ENCODE assay signal across 21 mouse cellular contexts in genomic region chr19:8895397-8895960, GRCm38 (mm10). TPM values are rescaled to one million over a fixed set of nuclear protein-coding genes. Genes with fewer than 3 reads are reported as not detected.
A peak's percentile ranks its signal among the peaks of the same experiment; 100 is the strongest.
DNase-seq lines count a peak whose midpoint lies in the region; ATAC-seq and TF ChIP-seq lines count a peak whose summit lies in the region.
"Had no signal": no experiment of that assay in that cellular context is flagged by ENCODE, and none has a peak within 500 bp of the region (broad histone marks: within the 10 kb centered on the region; RNA-seq: fewer than 3 reads in every experiment).

No protein-coding gene starts in this region.

- DNase-seq in cerebellum, adult 9-10 months: peak; percentile 49
- DNase-seq in cerebellum, adult 2 months: no peak
- no peak for DNase-seq in hindbrain, embryonic 10.5 days (ENCODE audit: low spot score)
- DNase-seq in hindbrain, embryonic 14.5 days (ENCODE audit: low spot score): no peak
- no peak for DNase-seq in neural tube, embryonic 10.5 days (ENCODE audit: extremely low spot score, low spot score)
- DNase-seq in ovary, adult 18-20 months (ENCODE audit: low spot score): no peak
- DNase-seq: cerebellum, adult 8-10 months; gastrocnemius, postnatal 36 days; right cerebral cortex, adult 18-20 months; spleen, adult 18-20 months; thymus, postnatal 14 days had no signal

- no peak for ATAC-seq in hindbrain, embryonic 14.5 days (ENCODE audit: low FRiP score)
- ATAC-seq in neural tube, embryonic 13.5 days (ENCODE audit: low read depth): no peak
- no peak for ATAC-seq in frontal cortex, adult (ENCODE audit: low TSS enrichment)
- ATAC-seq: lung, postnatal 0 days had no signal

- no peak overlapping the region for H3K27ac ChIP-seq in cerebellum, adult 2 months (ENCODE audit: insufficient read depth, low read length)
- H3K27ac ChIP-seq in hindbrain, embryonic 10.5 days: no peak overlapping the region; the same call in 1 of the 2 replicates
- no peak overlapping the region for H3K27ac ChIP-seq in hindbrain, embryonic 14.5 days
- H3K27ac ChIP-seq in neural tube, embryonic 13.5 days (replicated peaks): no peak overlapping the region
- H3K27ac ChIP-seq: kidney, embryonic 15.5 days; stomach, embryonic 15.5 days had no signal

- peaks cover 4% of the 10 kb centered on the region; the same call in 1 of the 2 replicates for H3K4me1 ChIP-seq in cerebellum, adult 2 months (ENCODE audit: control insufficient read depth, insufficient read depth, low read length)
- peaks cover 51% of the 10 kb centered on the region for H3K4me1 ChIP-seq in hindbrain, embryonic 10.5 days (replicated peaks)
- H3K4me1 ChIP-seq in hindbrain, embryonic 14.5 days (replicated peaks; ENCODE audit: control insufficient read depth, insufficient read depth, low read length): peaks cover 25% of the 10 kb centered on the region
- H3K4me1 ChIP-seq in neural tube, embryonic 13.5 days (replicated peaks): peaks cover 48% of the 10 kb centered on the region

- 60% methylated on average over 9 of the region's 9 CpGs for WGBS in cerebellum, adult 2 months
- 92% methylated on average over 9 of the region's 9 CpGs for WGBS in hindbrain, embryonic 10.5 days
- WGBS in hindbrain, embryonic 14.5 days: 93% methylated on average over 9 of the region's 9 CpGs
- 97% methylated on average over 9 of the region's 9 CpGs for WGBS in neural tube, embryonic 13.5 days

- no peak overlapping the region for H3K4me2 ChIP-seq in hindbrain, embryonic 14.5 days (replicated peaks)
- no peak overlapping the region for H3K4me2 ChIP-seq in neural tube, embryonic 13.5 days
- H3K4me2 ChIP-seq: kidney, embryonic 15.5 days; stomach, embryonic 15.5 days had no signal

- H3K27me3 ChIP-seq in cerebellum, adult 2 months (ENCODE audit: control insufficient read depth, insufficient read depth, low read length): no peaks in the 10 kb centered on the region
- H3K27me3 ChIP-seq in hindbrain, embryonic 10.5 days (ENCODE audit: insufficient read depth, poor library complexity, severe bottlenecking): no peaks in the 10 kb centered on the region
- no peaks in the 10 kb centered on the region for H3K27me3 ChIP-seq in hindbrain, embryonic 14.5 days (ENCODE audit: control insufficient read depth, insufficient read depth, low read length)
- no peaks in the 10 kb centered on the region for H3K27me3 ChIP-seq in neural tube, embryonic 13.5 days
- H3K27me3 ChIP-seq: kidney, embryonic 15.5 days; megakaryocyte, embryonic 14.5 days; stomach, embryonic 15.5 days had no signal

- H3K4me3 ChIP-seq in cerebellum, adult 2 months (replicated peaks; ENCODE audit: insufficient read depth, low read depth, low read length): no peak overlapping the region
- H3K4me3 ChIP-seq in hindbrain, embryonic 10.5 days: peak overlapping the region; percentile 20; the same call in 1 of the 2 replicates
- no peak overlapping the region for H3K4me3 ChIP-seq in hindbrain, embryonic 14.5 days (replicated peaks; ENCODE audit: low read length)
- no peak overlapping the region for H3K4me3 ChIP-seq in neural tube, embryonic 13.5 days
- H3K4me3 ChIP-seq: kidney, embryonic 15.5 days; megakaryocyte, embryonic 14.5 days; stomach, embryonic 15.5 days had no signal

- no peak overlapping the region for H3K9ac ChIP-seq in hindbrain, embryonic 14.5 days
- 0 out of 2 replicates have a peak overlapping the region, but pooled peaks have one; percentile 13 for H3K9ac ChIP-seq in neural tube, embryonic 13.5 days
- H3K9ac ChIP-seq: kidney, embryonic 15.5 days; stomach, embryonic 15.5 days had no signal

- TF ChIP-seq CTCF in cerebellum, adult 2 months (IDR thresholded peaks at IDR 0.05; ENCODE audit: borderline replicate concordance, insufficient read depth, low read depth, low read length): no peak

- peaks cover 47% of the 10 kb centered on the region for H3K36me3 ChIP-seq in hindbrain, embryonic 10.5 days
- peaks cover 28% of the 10 kb centered on the region for H3K36me3 ChIP-seq in hindbrain, embryonic 14.5 days (replicated peaks; ENCODE audit: control insufficient read depth, insufficient read depth)
- H3K36me3 ChIP-seq in neural tube, embryonic 13.5 days: peaks cover 27% of the 10 kb centered on the region

- no peak for TF ChIP-seq POLR2A in cerebellum, adult 2 months (IDR thresholded peaks at IDR 0.05; ENCODE audit: borderline replicate concordance, insufficient read depth, low read length)

- no peaks in the 10 kb centered on the region for H3K9me3 ChIP-seq in hindbrain, embryonic 10.5 days
- no peaks in the 10 kb centered on the region for H3K9me3 ChIP-seq in hindbrain, embryonic 14.5 days (ENCODE audit: control insufficient read depth, low read length)
- H3K9me3 ChIP-seq in neural tube, embryonic 13.5 days: no peaks in the 10 kb centered on the region
- H3K9me3 ChIP-seq: kidney, embryonic 15.5 days; megakaryocyte, embryonic 14.5 days; stomach, embryonic 15.5 days had no signal

RNA-seq across cellular contexts. Expression of gene Ganab, which starts 2.4 kb away (rescaled TPM):
- polyA plus RNA-seq in cerebellum, adult 2 months (2012; rRNA removed): 105 and 116 TPM in 2 replicates
- polyA plus RNA-seq in hindbrain, embryonic 10.5 days (2016; fragmentation: Nextera tagmentation; extraction: Ambion mirVana): 113 and 125 TPM in 2 replicates
- polyA plus RNA-seq in hindbrain, embryonic 14.5 days (2014; fragmentation: Nextera tagmentation; extraction: Ambion mirVana): 76.8 and 84.1 TPM in 2 replicates
- polyA plus RNA-seq in neural tube, embryonic 13.5 days (2015; fragmentation: Nextera tagmentation; extraction: Ambion mirVana): 89.4 and 101 TPM in 2 replicates

RNA-seq across cellular contexts. Expression of gene Ints5, which starts 2.7 kb away (rescaled TPM):
- polyA plus RNA-seq in cerebellum, adult 2 months (2012; rRNA removed): 17.7 and 18.0 TPM in 2 replicates
- polyA plus RNA-seq in hindbrain, embryonic 10.5 days (2016; fragmentation: Nextera tagmentation; extraction: Ambion mirVana): 56.4 and 60.3 TPM in 2 replicates
- 26.4 and 28.5 TPM in 2 replicates for polyA plus RNA-seq in hindbrain, embryonic 14.5 days (2014; fragmentation: Nextera tagmentation; extraction: Ambion mirVana)
- polyA plus RNA-seq in neural tube, embryonic 13.5 days (2015; fragmentation: Nextera tagmentation; extraction: Ambion mirVana): 31.7 and 36.2 TPM in 2 replicates

RNA-seq across cellular contexts. Expression of gene Gm49416, which starts 6.8 kb away (rescaled TPM):
- polyA plus RNA-seq in cerebellum, adult 2 months (2012; rRNA removed): not detected in 2 replicates
- 0.22 TPM in 1 of 2 replicates, not detected in the other for polyA plus RNA-seq in hindbrain, embryonic 10.5 days (2016; fragmentation: Nextera tagmentation; extraction: Ambion mirVana)
- polyA plus RNA-seq in hindbrain, embryonic 14.5 days (2014; fragmentation: Nextera tagmentation; extraction: Ambion mirVana): 2.5 TPM in 1 of 2 replicates, not detected in the other
- polyA plus RNA-seq in neural tube, embryonic 13.5 days (2015; fragmentation: Nextera tagmentation; extraction: Ambion mirVana): 0.27 TPM in 1 of 2 replicates, not detected in the other
- polyA plus RNA-seq: heart, embryonic 14.5 days; kidney, embryonic 15.5 days; limb, embryonic 14.5 days; lung, postnatal 0 days; neural tube, embryonic 14.5 days; stomach, embryonic 15.5 days had no signal

RNA-seq across cellular contexts. Expression of gene 1810009A15Rik, which starts 6.8 kb away (rescaled TPM):
- 43.7 and 45.9 TPM in 2 replicates for polyA plus RNA-seq in cerebellum, adult 2 months (2012; rRNA removed)
- 139 and 159 TPM in 2 replicates for polyA plus RNA-seq in hindbrain, embryonic 10.5 days (2016; fragmentation: Nextera tagmentation; extraction: Ambion mirVana)
- 42.7 and 49.2 TPM in 2 replicates for polyA plus RNA-seq in hindbrain, embryonic 14.5 days (2014; fragmentation: Nextera tagmentation; extraction: Ambion mirVana)
- 55.6 and 58.8 TPM in 2 replicates for polyA plus RNA-seq in neural tube, embryonic 13.5 days (2015; fragmentation: Nextera tagmentation; extraction: Ambion mirVana)

RNA-seq across cellular contexts. Expression of gene Gm49403, which starts 11.7 kb away (rescaled TPM):
- not detected in 2 replicates for polyA plus RNA-seq in cerebellum, adult 2 months (2012; rRNA removed)
- not detected in 2 replicates for polyA plus RNA-seq in hindbrain, embryonic 10.5 days (2016; fragmentation: Nextera tagmentation; extraction: Ambion mirVana)
- not detected in 2 replicates for polyA plus RNA-seq in hindbrain, embryonic 14.5 days (2014; fragmentation: Nextera tagmentation; extraction: Ambion mirVana)
- polyA plus RNA-seq in neural tube, embryonic 13.5 days (2015; fragmentation: Nextera tagmentation; extraction: Ambion mirVana): not detected in 2 replicates
- polyA plus RNA-seq: brain, embryonic 14.5 days; heart, embryonic 14.5 days; kidney, embryonic 15.5 days; limb, embryonic 14.5 days; lung, postnatal 0 days; neural tube, embryonic 14.5 days; stomach, embryonic 15.5 days had no signal
